Mouse (Mus musculus): ENCODE measurements around the gene Pif1. TPM values are rescaled to one million over a fixed set of nuclear protein-coding genes. Genes with fewer than 3 reads are reported as not detected.

Pif1 gene
- total and polyA plus RNA-seq, 3 experiments, result 14.9 to 15.5 TPM; not detected in 1

DNA sequence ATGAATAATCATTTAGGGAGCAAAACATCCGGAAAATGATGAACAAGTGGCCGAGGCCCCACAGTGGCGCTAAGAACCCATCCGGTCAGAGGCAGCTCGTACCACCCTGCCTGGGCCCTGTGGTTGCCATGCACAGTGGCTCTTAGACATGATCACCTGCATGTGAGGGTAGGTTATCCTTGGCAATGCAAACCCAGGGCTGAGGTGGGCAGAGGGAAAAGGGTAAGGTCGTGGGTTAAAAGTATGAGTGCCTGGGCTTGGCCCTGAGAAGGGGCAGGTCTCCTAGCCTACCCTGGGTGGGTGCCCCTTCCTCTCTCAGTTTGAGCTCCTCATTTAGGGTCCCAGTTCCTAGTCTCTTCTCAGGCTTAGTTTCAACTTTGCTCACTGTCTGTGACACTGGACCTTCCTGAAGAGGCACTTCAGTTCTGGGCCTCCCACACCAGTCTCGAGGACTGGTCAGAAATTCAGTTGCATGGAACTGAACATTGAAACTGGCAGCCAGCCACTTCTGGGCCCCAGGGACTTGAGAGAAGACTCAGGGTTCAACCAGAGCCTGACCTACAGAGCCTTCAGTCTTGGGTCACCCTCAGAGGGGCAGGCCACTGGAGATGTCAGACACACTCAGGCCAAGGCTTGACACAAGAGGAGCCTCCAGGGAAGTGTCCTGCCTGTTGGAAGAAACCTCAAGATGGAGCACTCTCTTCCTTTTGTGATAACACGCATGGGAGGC is 48.9 kb upstream of the Pif1 start:
- Histone ChIP-seq H3K4me1 (ENCODE audit: control insufficient read depth in 1 of 2, insufficient read depth in 2 of 2, low read length in 2 of 2) (peaks cover 4 to 31% of the 10 kb centered on the region in 2 experiments), H3K4me3 (ENCODE audit: control insufficient read depth in 1 of 2, insufficient read depth in 1 of 2, low read depth in 2 of 2, low read length in 2 of 2) (no peak overlapping the region), H3K27ac (ENCODE audit: control insufficient read depth, low read depth, low read length) (no peak overlapping the region), H3K79me2 (ENCODE audit: control insufficient read depth, insufficient read depth, low read length, poor library complexity) (no peaks in the 10 kb centered on the region), H3K9ac (ENCODE audit: control insufficient read depth, low read depth, low read length, poor library complexity, severe bottlenecking) (no peak overlapping the region), H3K27me3 (ENCODE audit: control insufficient read depth in 1 of 2, insufficient read depth in 2 of 2, low read length in 2 of 2) (no peaks in the 10 kb centered on the region), H3K9me3 (replicated peaks; ENCODE audit: insufficient read depth, low read length) (no peaks in the 10 kb centered on the region), H3K36me3 (ENCODE audit: control insufficient read depth in 1 of 2, insufficient read depth in 2 of 2, low read length in 2 of 2) (peaks cover 0 to 16% of the 10 kb centered on the region in 2 experiments; a peak in 2 of 4 replicates)
- DNase-seq (ENCODE audit: low read depth, low spot score), result no peak
- TF ChIP-seq TBP (IDR thresholded peaks at IDR 0.05; ENCODE audit: low read depth, low read length), result no peak
- no peak for TF ChIP-seq E2F4 (IDR thresholded peaks at IDR 0.05; ENCODE audit: borderline replicate concordance, low read depth, low read length)
- no peak for TF ChIP-seq JUND (IDR thresholded peaks at IDR 0.05; ENCODE audit: low read depth, low read length)
- no peak for TF ChIP-seq NRF1 (IDR thresholded peaks at IDR 0.05; ENCODE audit: insufficient read depth, low read depth, low read length, poor library complexity, severe bottlenecking)
- no peak for TF ChIP-seq SMC3 (IDR thresholded peaks at IDR 0.05; ENCODE audit: low read depth, low read length)
- TF ChIP-seq RCOR1 (IDR thresholded peaks at IDR 0.05; ENCODE audit: low read depth, low read length), result no peak
- no peak for TF ChIP-seq TAL1 (IDR thresholded peaks at IDR 0.05; ENCODE audit: low read length)

DNA sequence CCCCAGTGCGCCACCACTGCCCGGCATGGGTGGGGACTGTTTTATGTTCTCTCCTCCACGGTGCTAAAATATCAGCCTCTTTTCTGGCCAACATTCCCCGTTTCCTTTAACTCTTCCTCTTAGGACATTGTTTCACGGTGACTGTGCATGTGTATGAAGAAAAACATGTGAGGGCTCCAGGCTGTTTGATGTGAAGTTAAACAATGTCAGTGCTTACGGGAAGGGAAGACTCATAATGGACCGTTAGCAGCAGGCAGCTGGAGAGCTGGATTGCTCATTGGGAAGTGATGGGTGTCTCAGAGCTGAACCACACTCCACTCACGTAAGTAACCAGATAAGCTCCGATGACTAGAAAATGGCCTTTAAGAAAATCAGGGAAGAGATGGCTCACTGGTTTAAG is 47.3 kb upstream of the Pif1 start:
- peaks cover 0 to 16% of the 10 kb centered on the region in 2 experiments; a peak in 2 of 4 replicates for H3K36me3 ChIP-seq (ENCODE audit: control insufficient read depth in 1 of 2, insufficient read depth in 2 of 2, low read length in 2 of 2)
- DNase-seq (ENCODE audit: low read depth, low spot score), result no peak
- H3K9me3 ChIP-seq (replicated peaks; ENCODE audit: insufficient read depth, low read length), result no peaks in the 10 kb centered on the region
- no peak overlapping the region for H3K27ac ChIP-seq (ENCODE audit: control insufficient read depth, low read depth, low read length)
- TF ChIP-seq SIN3A (IDR thresholded peaks at IDR 0.05; ENCODE audit: low read length) (no peak), TAL1 (IDR thresholded peaks at IDR 0.05; ENCODE audit: low read length) (no peak), EP300 (IDR thresholded peaks at IDR 0.05; ENCODE audit: low read depth in 1 of 2, low read length in 2 of 2) (no peak), CTCF (IDR thresholded peaks at IDR 0.05 in 2 of 3, conservative IDR thresholded peaks at IDR 0.05 in 1 of 3; ENCODE audit: control insufficient read depth in 1 of 3, insufficient read depth in 1 of 3, low read depth in 2 of 3, low read length in 3 of 3, poor library complexity in 1 of 3, severe bottlenecking in 1 of 3) (no peak), SMC3 (IDR thresholded peaks at IDR 0.05; ENCODE audit: low read depth, low read length) (no peak), POLR2AphosphoS5 (IDR thresholded peaks at IDR 0.05; ENCODE audit: borderline replicate concordance, low read depth, low read length) (no peak), ETS1 (IDR thresholded peaks at IDR 0.05; ENCODE audit: low read depth, low read length) (no peak), CHD2 (IDR thresholded peaks at IDR 0.05; ENCODE audit: low read length) (no peak), JUND (IDR thresholded peaks at IDR 0.05; ENCODE audit: low read depth, low read length) (no peak), ZC3H11A (IDR thresholded peaks at IDR 0.05; ENCODE audit: low read depth, low read length) (no peak), UBTF (IDR thresholded peaks at IDR 0.05; ENCODE audit: borderline replicate concordance, insufficient read depth, low read depth, low read length) (no peak), RCOR1 (IDR thresholded peaks at IDR 0.05; ENCODE audit: low read depth, low read length) (no peak), RAD21 (IDR thresholded peaks at IDR 0.05; ENCODE audit: low read depth, low read length) (no peak), MAFK (IDR thresholded peaks at IDR 0.05; ENCODE audit: borderline replicate concordance, low read depth, low read length) (no peak), NELFE (IDR thresholded peaks at IDR 0.05; ENCODE audit: low read depth, low read length) (no peak)
- H3K27me3 ChIP-seq (ENCODE audit: control insufficient read depth in 1 of 2, insufficient read depth in 2 of 2, low read length in 2 of 2), result no peaks in the 10 kb centered on the region
- no peaks in the 10 kb centered on the region for H3K79me2 ChIP-seq (ENCODE audit: control insufficient read depth, insufficient read depth, low read length, poor library complexity)
- no peak overlapping the region for H3K9ac ChIP-seq (ENCODE audit: control insufficient read depth, low read depth, low read length, poor library complexity, severe bottlenecking)
- H3K4me3 ChIP-seq (ENCODE audit: control insufficient read depth in 1 of 2, insufficient read depth in 1 of 2, low read depth in 2 of 2, low read length in 2 of 2), result no peak overlapping the region
- peaks cover 4 to 31% of the 10 kb centered on the region in 2 experiments for H3K4me1 ChIP-seq (ENCODE audit: control insufficient read depth in 1 of 2, insufficient read depth in 2 of 2, low read length in 2 of 2)

Measured in MEL (cell line).